Mouse (Mus musculus) T-helper 1 cell (primary cell): ENCODE data around the gene Nr6a1.

ENCODE experiments used
- in situ Hi-C: fragments of 300-600 bp; cut with MboI, MseI; formaldehyde crosslinking; loops from one replicate; pipeline ENCODE4 v1.15.1; 2025; ENCODE audit warnings: high pct_unique_total_duplicates

The Nr6a1 gene

GRCm38 (mm10) chr2:38785113-38785512 lies 142.4 kb downstream of the Nr6a1 start:
- in situ Hi-C loops: no loop called here

- in situ Hi-C loops: no loop called here
These were observed 143.1 kb downstream of the Nr6a1 start for GRCm38 (mm10) chr2:38784396-38784795.

GRCm38 (mm10) chr2:38783364-38783763 lies 144.1 kb downstream of the Nr6a1 start:
- in situ Hi-C loops: no loop called here

GRCm38 (mm10) chr2:38782731-38783130 lies 144.8 kb downstream of the Nr6a1 start:
- in situ Hi-C loops: no loop called here

- in situ Hi-C loops: no loop called here
These were observed 145.4 kb downstream of the Nr6a1 start for GRCm38 (mm10) chr2:38781945-38782720.

- in situ Hi-C loops: no loop called here
These were observed 147.5 kb downstream of the Nr6a1 start for GRCm38 (mm10) chr2:38779939-38780338.

GRCm38 (mm10) chr2:38777326-38777725 lies 150.2 kb downstream of the Nr6a1 start:
- in situ Hi-C loops: no loop called here

GRCm38 (mm10) chr2:38774936-38775335 lies 152.6 kb downstream of the Nr6a1 start:
- in situ Hi-C loops: no loop called here

- in situ Hi-C loops: no loop called here
These were observed 156.1 kb downstream of the Nr6a1 start for GRCm38 (mm10) chr2:38771478-38771797.

- in situ Hi-C loops: no loop called here
These were observed 156.6 kb downstream of the Nr6a1 start for GRCm38 (mm10) chr2:38770772-38771477.

GRCm38 (mm10) chr2:38767177-38767931 lies 160.1 kb downstream of the Nr6a1 start:
- in situ Hi-C loops: no loop called here

- in situ Hi-C loops: loop anchor here (5.0 kb wide), 1 partner anchor 78 kb away; no protein-coding TSS in a partner anchor
These were observed 187.6 kb downstream of the Nr6a1 start for GRCm38 (mm10) chr2:38739847-38740246.

GRCm38 (mm10) chr2:38739410-38739809 lies 188.1 kb downstream of the Nr6a1 start:
- in situ Hi-C loops: loop anchor here (5.0 kb wide), 1 partner anchor 77 kb away; no protein-coding TSS in a partner anchor

GRCm38 (mm10) chr2:38738601-38739301 lies 188.7 kb downstream of the Nr6a1 start:
- in situ Hi-C loops: loop anchor here (5.0 kb wide), 1 partner anchor 76 kb away; no protein-coding TSS in a partner anchor

- in situ Hi-C loops: loop anchor here (5.0 kb wide), 1 partner anchor 73 kb away; no protein-coding TSS in a partner anchor
These were observed 191.7 kb downstream of the Nr6a1 start for GRCm38 (mm10) chr2:38735740-38736139.

- in situ Hi-C loops: loop anchor here (5.0 kb wide), 1 partner anchor 72 kb away; no protein-coding TSS in a partner anchor
These were observed 192.8 kb downstream of the Nr6a1 start for GRCm38 (mm10) chr2:38734721-38735120.

- in situ Hi-C loops: no loop called here
These were observed 197.1 kb downstream of the Nr6a1 start for GRCm38 (mm10) chr2:38730331-38730827.

- in situ Hi-C loops: no loop called here
These were observed 202.1 kb downstream of the Nr6a1 start for GRCm38 (mm10) chr2:38725427-38725826.

GRCm38 (mm10) chr2:38723378-38723777 lies 204.1 kb downstream of the Nr6a1 start:
- in situ Hi-C loops: no loop called here

- in situ Hi-C loops: no loop called here
These were observed 205.4 kb downstream of the Nr6a1 start for GRCm38 (mm10) chr2:38722076-38722475.

GRCm38 (mm10) chr2:38720661-38721060 lies 206.8 kb downstream of the Nr6a1 start:
- in situ Hi-C loops: no loop called here
